Mouse (Mus musculus) intestine, embryonic 16.5 days (tissue): ENCODE measurements around the gene Mapk9. TPM values are rescaled to one million over a fixed set of nuclear protein-coding genes. Genes with fewer than 3 reads are reported as not detected.

Experiments
- ATAC-seq: fragments of 200-750 bp; cut with Nextera tagmentation; 2 replicates; pipeline ENCODE4 v1.8.0; 2017; ENCODE audit warnings: moderate TSS enrichment, moderate library complexity
- H3K27ac ChIP-seq: fragments of 300-500 bp; sonication (generic); 2 replicates; pipeline ENCODE4 v1.5.1; 2014; ENCODE audit warnings: mild to moderate bottlenecking, low read length
- H3K27me3 ChIP-seq: fragments of 300-500 bp; sonication (generic); replicated peaks from 2 replicates; pipeline ENCODE4 v1.6.1; 2014; ENCODE audit warnings: low read length, control low read depth, mixed read lengths; ENCODE audit not compliant: control insufficient read depth, insufficient read depth
- H3K36me3 ChIP-seq: fragments of 300-500 bp; sonication (generic); 2 replicates; pipeline ENCODE4 v1.6.1; 2014; ENCODE audit warnings: low read length, control low read depth; ENCODE audit not compliant: control insufficient read depth, insufficient read depth
- H3K4me1 ChIP-seq: fragments of 300-500 bp; sonication (generic); 2 replicates; pipeline ENCODE4 v1.6.1; 2014; ENCODE audit warnings: low read length, control low read depth, mixed read lengths; ENCODE audit not compliant: control insufficient read depth, insufficient read depth
- H3K4me2 ChIP-seq: fragments of 300-500 bp; sonication (generic); 2 replicates; pipeline ENCODE4 v1.6.1; 2014; ENCODE audit warnings: low read depth, low read length, control low read depth
- H3K4me3 ChIP-seq: fragments of 300-500 bp; sonication (generic); 2 replicates; pipeline ENCODE4 v1.5.1; 2014; ENCODE audit warnings: mild to moderate bottlenecking, low read length
- H3K9ac ChIP-seq: fragments of 300-500 bp; sonication (generic); 2 replicates; pipeline ENCODE4 v1.6.1; 2014; ENCODE audit warnings: low read depth, low read length
- H3K9me3 ChIP-seq: fragments of 300-500 bp; sonication (generic); 2 replicates; pipeline ENCODE4 v1.6.1; 2016; ENCODE audit warnings: low read length, control low read depth; ENCODE audit not compliant: control insufficient read depth
- WGBS: fragments of 180-500 bp; shearing (Covaris S2); extraction: QIAGEN DNeasy Blood & Tissue Kit; methylation state at CpG from one replicate; pipeline ENCODE4 v1.1.7; 2014; 5-methylcytosine and 5-hydroxymethylcytosine counted together
- microRNA-seq: library from miRNA; unstranded; fragments of <30 nt; microRNA quantifications from one replicate; pipeline ENCODE4, GENCODE M21; 2016
- polyA plus RNA-seq: library from polyadenylated mRNA; unstranded; fragments of >200 nt; fragmentation: Nextera tagmentation; extraction: Ambion mirVana; gene quantifications from 2 replicates; pipeline ENCODE4 v1.2.1, GENCODE M21; 2015

The Mapk9 gene
- polyA plus RNA-seq, 1 experiment from 2014 or later = 26.6 TPM

- Histone ChIP-seq H3K9ac (no peak overlapping the region), H3K27ac (no peak overlapping the region), H3K4me3 (no peak overlapping the region), H3K4me1 (0 out of 2 replicates have a peak, but pooled peaks cover 4% of the 10 kb centered on the region), H3K36me3 (no peaks in the 10 kb centered on the region), H3K9me3 (no peaks in the 10 kb centered on the region), H3K4me2 (no peak overlapping the region), H3K27me3 (no peaks in the 10 kb centered on the region)
- ATAC-seq = no peak
- 31% methylated on average over 4 of the region's 4 CpGs for WGBS
These were observed 80.6 kb downstream of the Mapk9 start for GRCm38 (mm10) chr11:49927169-49927568.

- Histone ChIP-seq H3K4me1 (0 out of 2 replicates have a peak, but pooled peaks cover 4% of the 10 kb centered on the region), H3K27me3 (no peaks in the 10 kb centered on the region), H3K9me3 (no peaks in the 10 kb centered on the region), H3K4me3 (no peak overlapping the region), H3K27ac (no peak overlapping the region), H3K9ac (no peak overlapping the region), H3K36me3 (no peaks in the 10 kb centered on the region), H3K4me2 (no peak overlapping the region)
- 52% methylated on average over 6 of the region's 6 CpGs for whole genome bisulfite sequencing
- no peak for ATAC-seq
These were observed 81.1 kb downstream of the Mapk9 start for GRCm38 (mm10) chr11:49927670-49928069.

GRCm38 (mm10) chr11:49931037-49931625 lies 84.6 kb downstream of the Mapk9 start:
- Histone ChIP-seq H3K27me3 (no peaks in the 10 kb centered on the region), H3K4me2 (no peak overlapping the region), H3K4me1 (0 out of 2 replicates have a peak, but pooled peaks cover 3% of the 10 kb centered on the region), H3K9ac (no peak overlapping the region), H3K36me3 (no peaks in the 10 kb centered on the region), H3K4me3 (no peak overlapping the region), H3K9me3 (no peaks in the 10 kb centered on the region), H3K27ac (no peak overlapping the region)
- ATAC-seq = no peak
- WGBS = 38% methylated on average over 5 of the region's 5 CpGs

- no peak overlapping the region for H3K4me3 ChIP-seq
- no peaks in the 10 kb centered on the region for H3K36me3 ChIP-seq
- WGBS = 19% methylated on average over 7 of the region's 7 CpGs
- H3K4me1 ChIP-seq = no peaks in the 10 kb centered on the region
- H3K9me3 ChIP-seq = no peaks in the 10 kb centered on the region
- H3K27me3 ChIP-seq = no peaks in the 10 kb centered on the region
- peak; percentile 52 for ATAC-seq
- H3K9ac ChIP-seq = no peak overlapping the region
- no peak overlapping the region for H3K27ac ChIP-seq
- no peak overlapping the region for H3K4me2 ChIP-seq
These were observed 85.3 kb downstream of the Mapk9 start for GRCm38 (mm10) chr11:49931853-49932252.

- Histone ChIP-seq H3K4me2 (no peak overlapping the region), H3K27me3 (no peaks in the 10 kb centered on the region), H3K9me3 (no peaks in the 10 kb centered on the region), H3K9ac (no peak overlapping the region), H3K4me3 (no peak overlapping the region), H3K4me1 (no peaks in the 10 kb centered on the region), H3K27ac (no peak overlapping the region), H3K36me3 (no peaks in the 10 kb centered on the region)
- WGBS = 75% methylated on average over 1 of the region's 1 CpGs
- ATAC-seq = no peak
These were observed 87.3 kb downstream of the Mapk9 start for GRCm38 (mm10) chr11:49933811-49934210.

- H3K36me3 ChIP-seq = no peaks in the 10 kb centered on the region
- no peak for ATAC-seq
- no peaks in the 10 kb centered on the region for H3K27me3 ChIP-seq
- H3K9ac ChIP-seq = no peak overlapping the region
- no peak overlapping the region for H3K4me3 ChIP-seq
- no peak overlapping the region for H3K4me2 ChIP-seq
- 64% methylated on average over 10 of the region's 10 CpGs for WGBS
- H3K4me1 ChIP-seq = no peaks in the 10 kb centered on the region
- H3K9me3 ChIP-seq = no peaks in the 10 kb centered on the region
- 0 out of 2 replicates have a peak overlapping the region, but pooled peaks have one; percentile 33 for H3K27ac ChIP-seq
These were observed 87.8 kb downstream of the Mapk9 start for GRCm38 (mm10) chr11:49934322-49934721.

Small RNA genes lying within 50 kb of the gene (microRNA-seq; reads per million reads assigned to microRNA genes)
- not detected for gene Gm23492

Other genes starting within 250 kb of the Mapk9 start
- gene Flt4, start 237.5 kb upstream of the Mapk9 start, polyA plus RNA-seq = 4.0 and 4.3 TPM in 2 replicates
- gene Scgb3a1, start 183.1 kb upstream of the Mapk9 start, polyA plus RNA-seq = not detected in 2 replicates
- gene Cnot6, start 134.0 kb upstream of the Mapk9 start, polyA plus RNA-seq = 26.9 and 31.5 TPM in 2 replicates
- 5.8 and 6.4 TPM in 2 replicates for gene Gfpt2, start 52.6 kb upstream of the Mapk9 start, polyA plus RNA-seq
- 0.26 and 0.28 TPM in 2 replicates for gene Rasgef1c, start 55.1 kb downstream of the Mapk9 start, polyA plus RNA-seq
- 14.7 and 21.2 TPM in 2 replicates for gene Rnf130, start 178.6 kb downstream of the Mapk9 start, polyA plus RNA-seq